Mouse (Mus musculus) left cerebral cortex, postnatal 36 days (tissue): ENCODE data around the gene Erf. TPM values are rescaled to one million over a fixed set of nuclear protein-coding genes. Genes with fewer than 3 reads are reported as not detected.

Experiments used
- DNase-seq, 2 experiments: peaks; one replicate each; pipeline ENCODE4 v3.0.0; 2021 to 2022; ENCODE audit warnings: low spot score in 2 of 2, mixed read lengths in 1 of 2
- intact Hi-C: fragments of 180-260 bp; cut with DNase I; formaldehyde crosslinking; loops from one replicate; pipeline ENCODE4 v1.15.1; 2025
- total RNA-seq, 2 experiments: library from RNA; stranded (reverse); gene quantifications; 2 replicates each; pipeline ENCODE4 v1.2.3; 2021

Gene Erf
- total RNA-seq, 2 experiments from 2014 or later = 55.8 to 76.2 TPM

- intact Hi-C loops = no loop called here
- DNase-seq = peak; percentile 64 to 66
Observed at GRCm38 (mm10) chr7:25246079-25246758, 4.3 kb downstream of the Erf start.

- no peak for DNase-seq
- intact Hi-C loops = loop anchor here (5.0 kb wide), 1 partner anchor 143 kb away; no protein-coding TSS in a partner anchor
Observed at GRCm38 (mm10) chr7:25244562-25245369, 5.8 kb downstream of the Erf start.

GRCm38 (mm10) chr7:25243361-25243760 is 7.2 kb downstream of the Erf start:
- intact Hi-C loops = loop anchor here (5.0 kb wide), 1 partner anchor 144 kb away; no protein-coding TSS in a partner anchor
- no peak for DNase-seq

- intact Hi-C loops = loop anchor here (1.0 to 5.0 kb wide), 3 partner anchors 37 to 146 kb away; no protein-coding TSS in a partner anchor
- DNase-seq = peak; percentile 79 to 80
Observed at GRCm38 (mm10) chr7:25241062-25241461, 9.5 kb downstream of the Erf start.

- intact Hi-C loops = loop anchor here (1.0 to 5.0 kb wide), 3 partner anchors 38 to 147 kb away; no protein-coding TSS in a partner anchor
- no peak for DNase-seq
Observed at GRCm38 (mm10) chr7:25240631-25241030, 9.9 kb downstream of the Erf start.

GRCm38 (mm10) chr7:25238829-25239623 is 11.5 kb downstream of the Erf start:
- intact Hi-C loops = loop anchor here (10.0 kb wide), 1 partner anchor 224 kb away; no protein-coding TSS in a partner anchor
- peak; percentile 82 to 86 for DNase-seq

- intact Hi-C loops = loop anchor here (10.0 kb wide), 1 partner anchor 223 kb away; no protein-coding TSS in a partner anchor
- DNase-seq = peak; percentile 95 to 97
Observed at GRCm38 (mm10) chr7:25238015-25238706, 12.4 kb downstream of the Erf start.

GRCm38 (mm10) chr7:25237249-25238014 is 13.1 kb downstream of the Erf start, which contains the start of gene Gsk3a:
Gene Gsk3a, minus strand, starts transcription at chr7:25237851.
- DNase-seq = peak; percentile 99
- intact Hi-C loops = loop anchor here (10.0 kb wide), 1 partner anchor 223 kb away; no protein-coding TSS in a partner anchor

- DNase-seq = no peak
Observed at GRCm38 (mm10) chr7:25235526-25235925, 15.0 kb downstream of the Erf start.

GRCm38 (mm10) chr7:25233061-25233460 is 17.5 kb downstream of the Erf start:
- intact Hi-C loops = loop anchor here (10.0 kb wide), 1 partner anchor 218 kb away; no protein-coding TSS in a partner anchor
- no peak for DNase-seq

More at GRCm38 (mm10) chr7:25235526-25235925, 15.0 kb downstream of the Erf start:
- intact Hi-C loops = loop anchor here (10.0 kb wide), 1 partner anchor 221 kb away; no protein-coding TSS in a partner anchor

GRCm38 (mm10) chr7:25232101-25232648 is 18.4 kb downstream of the Erf start:
- DNase-seq = no peak

GRCm38 (mm10) chr7:25230690-25231285 is 19.8 kb downstream of the Erf start:
- DNase-seq = no peak
- intact Hi-C loops = loop anchor here (10.0 kb wide), 1 partner anchor 216 kb away; no protein-coding TSS in a partner anchor

More at GRCm38 (mm10) chr7:25232101-25232648, 18.4 kb downstream of the Erf start:
- intact Hi-C loops = loop anchor here (10.0 kb wide), 1 partner anchor 217 kb away; no protein-coding TSS in a partner anchor

GRCm38 (mm10) chr7:25227523-25228300 is 22.8 kb downstream of the Erf start:
- no peak for DNase-seq
- intact Hi-C loops = no loop called here

GRCm38 (mm10) chr7:25222275-25222967 is 28.1 kb downstream of the Erf start:
- DNase-seq = no peak
- intact Hi-C loops = no loop called here

GRCm38 (mm10) chr7:25221102-25221883 is 29.3 kb downstream of the Erf start, which contains the start of gene Zfp526:
Gene Zfp526, plus strand, starts transcription at chr7:25221425.
- DNase-seq = peak; percentile 98 to 99
- intact Hi-C loops = no loop called here
